Mouse (Mus musculus) lung, postnatal 4 days (tissue): ENCODE measurements around the gene Mpg.
"Not testable (repeated sequence)": the region's sequence is repeated elsewhere in the genome, so short reads cannot be mapped to it uniquely, and the experiment has no call there.

Experiments used
- DNase-seq, 2 experiments: peaks; one replicate each; pipeline ENCODE4 v3.0.0; 2021

Mpg gene

DNA sequence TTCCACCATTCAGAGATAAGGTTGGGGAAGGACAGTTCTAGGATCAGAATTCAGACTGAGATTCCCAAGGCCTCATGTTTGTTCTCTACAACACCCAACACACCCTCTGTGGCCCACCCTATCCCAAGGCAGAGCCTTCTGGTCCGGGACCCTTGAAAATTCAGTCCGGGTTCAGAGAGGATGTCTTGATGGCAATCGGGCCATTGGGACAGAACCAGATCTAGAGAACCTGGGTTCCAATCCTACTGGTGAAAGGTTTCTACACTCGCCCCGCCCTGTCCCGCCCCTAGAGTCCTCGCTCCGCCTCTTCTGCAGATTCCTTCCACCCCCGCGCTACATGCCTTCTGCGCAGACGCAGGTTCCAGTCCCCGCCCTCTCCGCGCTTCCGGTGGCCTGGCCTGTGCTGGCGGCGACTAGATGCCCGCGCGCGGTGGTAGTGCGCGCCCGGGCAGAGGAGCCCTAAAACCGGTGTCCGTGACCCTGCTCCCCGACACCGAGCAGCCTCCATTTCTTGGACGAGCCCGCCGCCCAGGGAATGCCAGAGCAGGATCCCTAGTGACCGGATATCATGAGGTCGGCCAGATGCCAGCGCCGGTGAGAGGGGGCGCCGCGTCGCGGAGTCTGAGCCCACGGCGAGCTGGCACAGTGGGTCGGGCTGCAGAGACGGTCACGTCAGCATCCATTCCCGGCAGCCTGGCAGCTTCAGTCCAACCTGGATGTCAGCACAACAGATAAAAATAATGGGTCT lies at the start of gene Mpg:
Gene Mpg, plus strand, starts transcription at position 382 of the 748 bp plus-strand sequence.
- peak; percentile 92 to 93 for DNase-seq

DNA sequence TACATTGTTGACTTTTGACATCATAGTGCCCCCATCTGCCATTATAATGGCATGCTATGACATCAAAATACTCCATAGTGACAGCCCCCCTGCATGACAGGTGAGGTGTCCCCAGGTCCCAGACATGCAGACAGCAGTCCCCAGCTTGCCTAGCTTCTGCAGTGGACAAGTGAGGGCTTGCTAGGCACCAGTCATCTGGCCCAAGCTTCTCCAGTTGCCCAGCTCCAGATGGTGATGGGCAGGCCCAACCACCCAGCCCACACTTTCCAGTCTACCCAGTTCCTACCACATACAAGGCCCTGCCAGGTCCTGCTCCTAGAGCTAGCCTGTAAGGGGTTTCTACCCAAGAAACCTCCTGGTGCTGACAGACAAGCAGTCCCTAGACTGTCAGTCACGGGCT lies 47.8 kb upstream of the Mpg start:
- no peak for DNase-seq

DNA sequence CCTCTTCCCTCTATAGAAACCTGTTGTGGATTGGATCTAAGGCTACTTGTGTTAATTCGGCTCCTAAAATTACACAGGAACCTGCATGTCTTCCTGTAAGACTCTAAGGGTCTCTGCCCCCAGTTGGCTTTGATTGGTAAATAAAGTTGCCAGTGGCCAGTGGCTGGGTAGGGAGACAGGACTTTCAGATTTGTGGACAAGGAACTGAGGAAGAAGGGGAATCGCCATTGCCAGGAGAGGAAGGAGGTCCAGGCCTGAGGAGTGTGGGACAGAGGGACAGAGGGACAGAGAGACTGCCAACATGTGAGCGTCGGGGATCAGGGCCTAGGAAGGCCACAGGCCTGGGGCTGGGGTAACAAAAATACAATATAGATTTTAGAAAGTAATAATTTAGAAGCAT lies 45.1 kb upstream of the Mpg start:
- DNase-seq: no peak

DNA sequence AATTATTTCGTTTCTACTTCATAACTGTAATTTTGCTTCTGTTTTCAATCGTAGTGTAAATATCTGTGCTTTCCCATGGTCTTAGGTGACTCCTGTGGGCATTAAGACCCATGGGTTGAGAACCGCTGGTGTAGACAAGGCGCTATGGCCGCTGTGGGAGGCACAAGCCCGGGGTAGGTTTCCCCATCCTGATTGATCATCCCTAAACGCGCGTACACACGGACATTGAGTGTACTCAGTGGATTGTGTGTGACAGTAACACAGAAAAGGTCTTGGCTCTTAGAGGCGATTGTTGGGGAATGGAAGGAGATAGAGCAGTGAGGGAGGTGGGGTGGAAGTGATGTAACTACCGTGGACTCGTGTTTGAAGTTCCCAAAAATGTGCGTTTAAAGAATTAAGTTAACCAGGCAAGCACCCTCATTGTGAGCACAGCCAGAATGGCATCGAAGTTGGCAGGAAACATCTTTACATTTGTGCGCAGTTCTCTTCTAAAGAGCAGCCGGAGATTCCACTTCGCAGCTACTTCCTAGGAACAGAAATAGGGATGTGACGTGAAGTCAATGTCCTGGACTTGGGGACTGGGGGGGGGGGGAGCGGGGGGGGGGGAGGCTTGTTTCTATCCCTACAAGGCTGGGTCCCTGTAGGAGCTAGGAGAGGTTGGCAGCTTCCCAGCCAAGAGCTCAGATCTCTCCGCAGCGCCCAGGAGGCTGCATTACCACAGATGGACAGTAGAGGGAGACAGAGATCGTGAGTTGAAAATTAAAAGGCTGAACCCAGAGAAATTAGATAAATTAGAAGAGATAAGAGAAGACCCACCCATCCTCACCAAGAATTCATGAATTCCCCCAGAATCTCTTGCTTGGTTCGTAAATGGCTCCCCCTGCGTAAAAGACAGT lies 44.1 kb upstream of the Mpg start:
- DNase-seq: peak; percentile 57 to 85

DNA sequence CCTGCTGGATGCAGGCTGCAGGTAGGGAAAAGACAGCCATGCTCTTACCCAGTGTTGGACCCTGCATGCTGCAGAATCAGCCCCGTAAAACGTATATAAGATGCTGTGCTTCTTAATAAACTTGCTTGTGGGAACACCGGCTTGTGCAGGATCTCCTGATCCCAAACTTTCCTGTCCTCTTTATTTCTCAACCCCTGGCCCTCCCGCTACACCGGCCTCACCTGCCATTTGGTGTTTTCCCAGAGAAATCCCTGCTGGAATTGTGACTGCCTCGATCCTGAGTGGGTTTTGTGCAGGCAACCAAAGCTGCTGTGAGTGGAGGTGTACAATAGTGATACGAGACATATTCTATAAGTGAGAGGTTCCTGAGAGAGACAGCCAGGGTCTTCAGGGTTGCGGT lies 41.8 kb upstream of the Mpg start:
- DNase-seq: no peak

DNA sequence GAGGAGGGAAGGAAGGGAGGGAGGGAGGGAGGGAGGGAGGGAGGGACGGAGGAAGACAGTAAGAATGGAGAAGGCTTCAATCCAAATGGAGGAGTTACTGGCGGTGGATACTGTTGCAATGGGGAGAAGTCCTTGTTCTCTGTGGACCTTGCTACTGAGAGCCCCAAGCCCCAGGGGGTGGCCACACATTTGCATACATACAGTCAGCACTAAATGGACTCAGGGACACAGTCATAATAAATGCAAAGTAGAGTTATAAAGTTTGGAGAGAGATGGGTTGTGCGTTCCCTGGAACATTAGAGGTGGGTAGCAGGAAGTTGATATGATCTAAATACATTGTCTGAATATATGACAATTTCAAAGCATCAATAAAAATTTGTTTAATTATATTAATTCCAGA lies 40.3 kb upstream of the Mpg start:
- DNase-seq: no peak

DNA sequence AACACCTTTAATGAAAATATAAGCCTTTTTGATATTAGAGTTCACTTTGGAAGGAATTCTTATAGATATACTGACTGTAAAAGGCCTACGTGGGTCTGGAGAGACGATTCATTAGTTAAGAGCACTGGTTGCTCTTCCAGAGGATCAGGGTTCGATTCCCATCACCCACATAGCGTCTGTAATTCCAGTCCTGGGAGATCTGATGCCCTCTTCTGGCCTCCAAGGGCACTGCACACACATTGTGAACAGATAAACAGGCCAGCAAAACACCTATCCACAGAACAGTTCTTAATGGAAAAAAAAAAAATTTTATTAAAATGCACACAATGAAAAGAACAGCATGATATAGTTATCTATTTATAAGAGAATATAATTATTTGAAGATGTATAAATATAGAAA lies 39.0 kb upstream of the Mpg start:
- no peak for DNase-seq

DNA sequence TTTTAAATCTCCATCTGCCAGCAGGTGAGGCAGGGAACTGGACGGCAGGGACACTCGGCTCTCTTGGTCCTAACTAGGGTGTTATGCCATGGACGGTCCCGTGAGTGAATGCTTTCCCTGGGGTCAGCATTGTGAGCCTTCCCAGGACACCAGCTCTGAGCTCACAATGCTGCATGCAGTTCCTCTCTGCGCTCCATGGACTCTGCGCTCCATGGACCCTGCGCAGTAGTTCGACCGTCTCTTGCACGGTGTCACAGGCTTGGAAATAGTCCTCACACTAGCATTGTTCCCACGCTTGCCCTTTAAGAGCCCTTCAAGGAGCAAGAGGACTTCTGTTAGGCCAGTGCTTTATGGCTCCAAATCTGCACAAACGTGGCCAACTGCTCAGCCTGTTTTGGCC lies 37.4 kb upstream of the Mpg start:
- no peak for DNase-seq

DNA sequence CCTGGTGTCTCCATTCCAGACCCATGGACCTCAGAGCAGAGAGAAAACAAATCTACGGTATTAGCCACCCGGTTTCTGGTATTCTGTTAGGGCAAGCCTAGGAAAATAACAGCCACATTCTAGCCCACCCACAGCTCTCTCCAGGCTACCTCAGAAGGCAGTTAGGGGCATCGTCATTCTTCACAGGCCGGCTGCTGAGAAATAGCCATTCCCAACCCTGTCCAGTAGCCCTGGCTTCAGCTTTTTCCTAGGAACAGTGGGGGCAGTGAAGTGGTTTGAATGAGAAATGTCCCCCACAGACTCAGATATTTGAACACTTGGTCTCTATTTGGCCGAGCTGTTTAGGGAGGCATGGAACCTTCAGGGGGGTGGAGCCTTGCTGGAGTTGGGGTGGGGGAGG lies 36.9 kb upstream of the Mpg start:
- no peak for DNase-seq

DNA sequence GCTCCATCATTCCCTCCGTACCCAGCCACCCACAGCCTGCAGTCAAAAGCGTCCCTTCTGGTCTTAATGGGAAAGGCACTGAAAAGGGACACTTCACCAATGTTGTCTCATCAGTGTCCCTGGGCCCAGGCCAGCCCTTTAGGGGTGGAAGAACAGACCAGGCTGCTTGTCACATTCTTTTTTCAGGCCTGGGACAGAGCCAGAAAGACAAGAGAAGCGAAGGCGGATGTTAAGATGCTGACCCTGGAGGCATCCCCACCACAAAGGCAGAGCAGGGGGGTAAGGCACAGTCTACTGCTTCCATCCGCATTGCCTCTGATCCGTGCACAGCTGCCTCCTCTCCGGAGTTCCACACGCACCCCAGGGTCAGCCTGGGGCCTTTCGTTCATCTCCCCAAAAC lies 36.2 kb upstream of the Mpg start:
- DNase-seq: no peak

DNA sequence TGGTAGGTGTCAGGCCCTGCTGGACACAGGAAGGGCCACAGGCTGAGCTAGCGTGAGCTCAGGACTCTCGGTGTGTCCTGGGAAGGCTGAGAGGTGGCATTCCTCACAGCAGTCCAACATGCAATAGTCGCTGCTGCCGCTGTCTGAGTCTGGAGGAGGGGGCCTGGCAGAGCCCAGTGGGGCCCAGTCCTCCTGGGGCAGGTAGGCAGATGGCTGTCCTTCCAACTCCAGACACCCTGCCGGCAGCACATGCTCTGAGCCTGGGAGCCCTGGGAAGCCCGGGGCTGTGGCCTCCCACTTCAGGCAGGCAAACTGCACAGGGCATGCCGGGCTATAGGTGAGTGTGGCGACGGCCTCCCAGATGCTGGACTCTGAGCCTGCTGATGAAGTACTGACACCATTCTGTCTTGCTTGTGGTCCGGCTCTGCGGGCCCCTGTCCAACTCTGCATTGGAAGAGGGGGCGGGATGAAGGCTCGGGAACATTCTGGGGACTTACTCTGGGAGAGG lies 35.6 kb upstream of the Mpg start:
- DNase-seq: no peak

DNA sequence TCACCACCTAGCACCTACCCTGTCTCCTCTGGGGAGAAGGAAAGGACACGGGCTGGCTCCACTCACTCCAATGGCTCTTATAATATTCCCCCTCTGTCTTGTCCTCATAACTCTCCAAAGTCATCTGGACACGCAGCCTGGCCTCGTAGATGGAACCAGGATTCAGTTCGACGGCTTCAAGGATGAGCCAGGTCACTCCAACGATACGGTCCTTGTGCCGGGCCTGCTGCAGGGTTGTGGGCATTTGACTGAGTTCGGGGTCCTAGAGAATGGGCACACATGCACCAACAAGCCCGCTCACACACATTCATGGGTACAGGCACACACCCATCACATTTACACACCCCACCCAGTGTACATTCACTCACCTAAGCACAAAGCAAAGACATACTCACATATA lies 33.1 kb upstream of the Mpg start:
- no peak for DNase-seq

DNA sequence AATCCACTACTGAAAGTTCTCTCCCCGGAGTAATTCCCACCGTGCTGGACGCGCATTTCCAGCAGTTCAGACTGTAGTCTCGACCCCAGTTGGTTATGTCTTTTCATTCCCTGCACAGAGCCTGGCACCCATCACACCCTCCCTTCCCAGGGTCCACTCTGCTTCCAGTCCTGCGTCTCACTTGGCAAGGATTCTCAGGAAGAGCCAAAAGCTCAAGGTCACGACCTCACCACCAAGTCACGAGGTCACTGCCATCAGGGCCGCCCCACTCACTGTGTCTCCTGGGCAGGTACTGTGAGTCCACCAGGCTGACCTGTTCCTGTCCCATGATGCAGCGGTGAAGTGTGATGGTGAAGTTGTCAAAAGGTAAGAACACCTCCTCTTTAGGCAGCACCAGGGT lies 32.2 kb upstream of the Mpg start:
- DNase-seq: no peak

DNA sequence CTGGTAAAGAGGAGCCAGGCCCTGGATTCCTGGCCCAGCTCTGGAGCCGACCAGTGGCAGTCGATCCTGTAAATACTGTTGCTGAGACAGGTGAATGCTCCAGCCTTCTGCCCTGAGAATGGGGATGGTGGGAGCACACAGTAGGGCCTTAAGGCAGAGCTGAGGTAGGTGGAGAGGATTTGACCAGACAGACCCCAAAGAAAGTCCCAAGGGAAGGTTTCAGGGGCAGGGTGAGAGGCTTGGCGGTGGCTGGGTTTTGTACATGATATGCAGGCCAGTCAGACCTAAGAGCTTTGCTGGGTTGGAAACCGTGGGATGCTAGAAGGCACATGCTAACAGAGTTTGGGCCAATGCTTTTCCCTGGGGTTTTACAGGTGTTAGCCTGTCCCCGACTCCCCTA lies 31.7 kb upstream of the Mpg start:
- no peak for DNase-seq

DNA sequence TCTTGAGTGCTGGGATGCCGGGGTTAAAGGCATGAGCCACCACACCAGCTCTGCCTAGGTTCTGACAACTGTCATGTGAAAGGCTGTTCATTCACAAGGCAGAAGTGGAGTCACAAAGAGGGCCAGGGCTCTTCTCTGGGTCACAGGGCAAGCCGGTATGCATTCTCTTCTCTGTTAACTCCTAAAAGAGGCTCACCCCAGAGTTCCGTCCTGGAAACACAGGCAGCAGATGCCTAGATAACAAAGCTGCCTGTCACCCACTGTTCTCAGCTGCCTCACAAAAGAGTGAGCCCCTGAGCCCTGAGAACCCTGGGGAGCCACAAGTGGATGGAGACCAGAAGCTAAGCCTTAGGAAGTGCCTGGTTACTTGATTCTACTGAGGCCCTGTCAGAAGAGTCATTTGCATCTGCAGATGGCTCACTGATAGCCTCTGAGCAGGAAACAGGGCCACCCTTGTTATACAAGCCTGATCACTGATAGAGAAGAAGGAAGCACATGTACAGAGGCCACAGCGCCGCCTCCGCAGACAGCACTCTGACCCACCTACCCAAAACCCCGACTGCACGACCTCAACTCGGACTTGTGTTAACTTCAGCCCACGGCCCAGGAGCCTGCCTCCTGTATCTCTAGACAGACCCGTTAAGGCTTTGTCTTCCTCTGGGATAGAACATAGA lies 30.3 kb upstream of the Mpg start:
- no peak for DNase-seq

DNA sequence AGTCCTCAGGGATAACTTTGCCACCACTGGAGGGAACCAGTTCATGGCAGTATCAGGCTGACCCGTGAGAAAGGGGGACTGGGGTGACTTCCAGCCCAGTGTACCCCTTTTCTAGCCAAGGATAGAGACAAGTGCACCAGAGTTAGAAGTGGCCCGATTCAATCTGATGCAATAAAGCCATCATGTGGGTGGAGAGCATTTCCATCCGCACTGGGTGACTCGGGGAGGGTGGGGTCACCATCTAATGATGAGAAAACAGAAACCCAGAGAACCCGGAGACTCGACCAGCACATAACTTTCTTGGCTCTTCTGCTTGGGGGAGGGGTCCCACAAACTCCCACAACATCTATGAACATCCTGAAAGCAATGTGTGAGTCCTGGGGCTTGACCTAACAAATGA lies 29.6 kb upstream of the Mpg start:
- no peak for DNase-seq

DNA sequence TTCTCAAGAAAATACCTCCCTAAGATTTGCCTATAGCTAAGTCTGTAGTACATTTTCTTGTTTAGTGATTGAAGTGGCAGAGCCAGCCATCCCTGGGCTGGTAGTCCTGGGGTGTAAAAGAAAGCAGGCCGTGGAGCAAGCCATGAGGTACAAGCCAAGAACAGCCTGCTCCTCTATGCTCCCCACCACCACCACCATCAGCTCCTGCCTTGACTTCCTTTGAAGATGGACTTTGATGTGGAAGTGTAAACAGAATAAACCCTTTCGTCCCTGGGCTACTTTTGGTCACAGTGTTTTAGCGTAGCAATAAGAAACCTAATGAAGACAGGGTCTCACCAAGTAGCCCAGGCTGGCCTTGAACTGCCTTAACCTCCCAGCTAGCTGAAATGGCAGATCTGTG lies 28.5 kb upstream of the Mpg start:
- DNase-seq: no peak

DNA sequence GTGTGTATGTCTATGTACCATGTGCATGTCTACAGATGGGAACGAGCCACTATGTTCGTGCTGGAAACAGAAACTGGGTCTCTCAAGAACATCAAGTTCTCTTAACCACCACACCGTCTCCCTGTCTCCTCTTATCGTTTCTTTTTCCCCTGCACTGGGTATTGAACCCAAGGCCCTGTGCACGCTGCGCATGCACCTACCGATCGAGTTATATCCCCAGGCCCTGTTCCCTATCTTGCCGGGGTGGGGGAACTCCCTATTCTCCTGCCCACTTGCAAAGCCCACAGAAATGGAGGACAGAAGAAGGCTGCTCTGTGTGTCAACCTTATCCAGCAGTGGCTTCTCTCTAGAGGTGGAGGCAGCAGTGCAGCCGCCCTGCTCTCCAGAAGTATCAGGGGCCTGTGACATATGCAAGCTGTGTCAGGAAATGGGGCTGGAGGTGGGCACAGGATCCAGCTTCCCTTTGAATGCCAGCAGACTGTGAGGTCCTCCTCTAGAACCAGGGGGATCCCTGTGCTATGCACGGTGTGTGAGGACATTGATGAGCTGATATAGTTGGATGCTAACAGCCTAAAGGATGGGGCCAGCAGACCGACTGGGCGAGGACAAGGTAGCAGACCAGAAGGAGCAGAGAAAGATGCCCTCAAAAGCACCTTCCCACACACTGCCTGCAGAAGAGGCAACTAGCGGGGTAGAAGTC lies 27.9 kb upstream of the Mpg start:
- DNase-seq: peak in 1 of 2 experiments; percentile 15

DNA sequence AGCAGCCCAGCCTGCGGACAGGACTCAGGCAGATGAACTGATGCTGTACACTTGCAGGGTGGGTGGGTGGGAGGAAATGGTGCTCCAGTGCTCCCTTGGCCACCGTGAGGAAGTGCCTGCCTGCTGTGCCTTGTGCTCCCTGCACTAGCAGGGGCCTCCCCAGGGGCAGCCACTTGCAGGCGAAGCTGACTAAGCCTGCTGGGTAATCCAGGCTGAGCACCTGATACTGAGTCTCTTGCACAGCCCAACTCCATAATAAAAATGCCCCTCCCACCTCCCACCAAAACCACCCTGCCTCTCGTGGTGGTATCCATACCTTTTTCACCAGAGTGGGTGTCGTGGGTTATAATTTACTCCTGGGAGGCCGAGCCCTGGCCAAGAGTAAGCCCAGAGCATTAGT lies 27.1 kb upstream of the Mpg start:
- DNase-seq: peak in 1 of 2 experiments; percentile 13

DNA sequence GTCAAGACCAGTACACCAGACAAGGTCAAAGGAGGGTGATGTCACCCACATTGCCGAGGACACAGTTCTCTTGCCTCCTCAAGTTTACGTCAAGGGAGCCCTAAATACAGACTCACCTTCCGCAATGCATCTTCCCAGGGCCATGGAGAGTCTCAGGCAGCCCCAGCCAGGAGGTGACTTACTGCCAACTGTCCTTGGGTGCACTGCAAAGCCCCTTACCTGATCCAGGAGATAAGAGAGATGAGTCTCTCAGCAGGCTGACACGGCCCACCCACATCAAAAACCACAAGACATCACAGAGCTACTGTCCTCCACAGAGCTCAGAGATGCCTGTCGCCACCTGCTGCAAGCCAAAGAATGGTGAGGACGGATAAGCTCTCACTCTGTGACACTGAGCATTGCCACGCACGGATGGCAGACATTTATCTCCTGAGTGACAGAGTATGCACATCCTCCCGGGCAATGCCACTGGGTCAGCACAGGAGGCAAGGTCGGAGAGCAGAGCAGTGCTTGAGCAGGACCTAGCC lies 26.2 kb upstream of the Mpg start, which contains the start of gene Il9r:
Gene Il9r, minus strand, starts transcription at position 205 of the 527 bp plus-strand sequence.
- DNase-seq: peak in 1 of 2 experiments; percentile 19

DNA sequence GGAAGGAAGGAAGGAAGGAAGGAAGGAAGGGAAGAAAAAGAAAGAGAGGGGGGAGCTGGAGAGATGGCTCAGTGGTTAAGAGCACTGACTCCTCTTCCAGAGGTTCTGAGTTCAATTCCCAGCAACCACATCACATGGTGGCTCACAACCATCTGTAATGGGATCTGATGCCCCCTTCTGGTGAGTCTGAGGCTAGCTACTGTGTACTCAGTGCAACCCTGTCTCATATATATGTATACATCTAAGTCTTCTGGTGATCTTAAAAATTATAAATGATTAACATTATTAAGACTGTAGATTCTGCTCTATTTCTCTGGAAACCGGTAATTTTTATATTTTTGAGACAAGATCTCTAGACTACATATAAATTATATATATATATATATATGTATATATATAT lies 25.3 kb upstream of the Mpg start:
- not testable (repeated sequence) for DNase-seq

DNA sequence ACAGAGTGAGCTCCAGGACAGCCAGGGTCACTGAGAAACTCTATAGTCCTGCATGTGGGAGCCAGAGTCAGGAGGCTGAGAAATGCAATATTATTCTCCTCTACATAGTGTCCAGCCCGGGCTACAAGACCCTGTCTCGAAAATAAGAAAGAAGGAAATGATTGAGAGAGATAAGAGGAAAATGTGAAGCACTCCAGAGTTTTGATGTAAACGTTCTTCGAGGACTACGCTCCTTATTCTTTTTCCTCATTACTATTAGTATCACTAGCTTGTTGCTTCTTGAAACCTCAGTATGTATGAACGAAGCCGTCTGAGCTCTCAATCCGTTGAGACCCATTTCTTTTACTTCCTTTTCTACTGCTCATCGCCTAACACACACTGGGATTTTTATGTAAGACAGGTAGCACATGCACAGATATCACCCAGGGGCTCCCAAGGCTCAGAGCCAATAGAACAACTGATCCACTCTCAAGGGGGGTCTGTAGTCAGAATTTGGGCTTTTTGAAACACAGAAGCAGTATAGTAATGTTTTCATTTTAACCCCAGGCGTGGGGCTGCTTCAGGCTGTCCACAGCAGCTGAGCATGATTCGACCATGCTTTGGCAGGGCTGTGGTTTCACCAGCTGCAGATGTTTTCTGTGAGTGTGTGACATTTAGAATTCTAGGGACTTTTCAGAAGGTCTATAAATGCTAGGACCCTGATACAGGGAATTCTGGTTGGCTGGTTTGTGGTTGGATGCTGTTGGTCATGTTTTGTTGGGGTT lies 24.2 kb upstream of the Mpg start:
- peak in 1 of 2 experiments; percentile 9 for DNase-seq
